Mouse (Mus musculus): Measurements from ENCODE around the gene 1810043G02Rik. TPM values are rescaled to one million over a fixed set of nuclear protein-coding genes. Genes with fewer than 3 reads are reported as not detected.
"Not testable (repeated sequence)": the region's sequence is repeated elsewhere in the genome, so short reads cannot be mapped to it uniquely, and the experiment has no call there.

Gene 1810043G02Rik
- polyA plus RNA-seq, 1 experiment = 4.2 TPM

- TF ChIP-seq EP300 (IDR thresholded peaks at IDR 0.05; ENCODE audit: insufficient read depth, low read depth, low read length) (no peak), POLR2A (IDR thresholded peaks at IDR 0.05; ENCODE audit: insufficient read depth, low read length) (no peak), CTCF (IDR thresholded peaks at IDR 0.05; ENCODE audit: low read depth, low read length) (no peak)
- no peaks in the 10 kb centered on the region for H3K27me3 ChIP-seq (ENCODE audit: control insufficient read depth, insufficient read depth, low read length, poor library complexity, severe bottlenecking)
These were observed 37.2 kb downstream of the 1810043G02Rik start for GRCm38 (mm10) chr10:78015489-78015888.

GRCm38 (mm10) chr10:78016366-78016765 is 38.0 kb downstream of the 1810043G02Rik start:
- H3K27ac ChIP-seq (ENCODE audit: insufficient read depth, low read length) = no peak overlapping the region
- no peaks in the 10 kb centered on the region for H3K36me3 ChIP-seq (ENCODE audit: control insufficient read depth, insufficient read depth, low read length, poor library complexity, severe bottlenecking)
- no peaks in the 10 kb centered on the region for H3K27me3 ChIP-seq (ENCODE audit: control insufficient read depth, insufficient read depth, low read length, poor library complexity, severe bottlenecking)
- H3K9ac ChIP-seq (ENCODE audit: low read depth, poor library complexity, severe bottlenecking) = no peak overlapping the region
- no peak for TF ChIP-seq EP300 (IDR thresholded peaks at IDR 0.05; ENCODE audit: insufficient read depth, low read depth, low read length)
- no peak for TF ChIP-seq POLR2A (IDR thresholded peaks at IDR 0.05; ENCODE audit: insufficient read depth, low read length)
- TF ChIP-seq CTCF (IDR thresholded peaks at IDR 0.05; ENCODE audit: low read depth, low read length) = no peak
- H3K4me3 ChIP-seq (ENCODE audit: low read depth, low read length) = no peak overlapping the region
- peaks cover 6% of the 10 kb centered on the region for H3K9me3 ChIP-seq (replicated peaks; ENCODE audit: control insufficient read depth, insufficient read depth, low read length, poor library complexity, severe bottlenecking)
- peaks cover 2% of the 10 kb centered on the region for H3K4me1 ChIP-seq (ENCODE audit: control insufficient read depth, insufficient read depth, low read length)

More at GRCm38 (mm10) chr10:78015489-78015888, 37.2 kb downstream of the 1810043G02Rik start:
- H3K4me3 ChIP-seq (ENCODE audit: low read depth, low read length) = no peak overlapping the region
- no peak overlapping the region for H3K9ac ChIP-seq (ENCODE audit: low read depth, poor library complexity, severe bottlenecking)
- no peaks in the 10 kb centered on the region for H3K36me3 ChIP-seq (ENCODE audit: control insufficient read depth, insufficient read depth, low read length, poor library complexity, severe bottlenecking)
- H3K27ac ChIP-seq (ENCODE audit: insufficient read depth, low read length) = no peak overlapping the region
- H3K4me1 ChIP-seq (ENCODE audit: control insufficient read depth, insufficient read depth, low read length) = peaks cover 2% of the 10 kb centered on the region
- H3K9me3 ChIP-seq (replicated peaks; ENCODE audit: control insufficient read depth, insufficient read depth, low read length, poor library complexity, severe bottlenecking) = peaks cover 6% of the 10 kb centered on the region

GRCm38 (mm10) chr10:78018797-78019203 is 40.5 kb downstream of the 1810043G02Rik start:
- Histone ChIP-seq H3K4me3 (ENCODE audit: low read depth, low read length) (no peak overlapping the region), H3K9ac (ENCODE audit: low read depth, poor library complexity, severe bottlenecking) (no peak overlapping the region)

GRCm38 (mm10) chr10:78019291-78019690 is 41.0 kb downstream of the 1810043G02Rik start:
- H3K36me3 ChIP-seq (ENCODE audit: control insufficient read depth, insufficient read depth, low read length, poor library complexity, severe bottlenecking) = no peaks in the 10 kb centered on the region
- H3K9ac ChIP-seq (ENCODE audit: low read depth, poor library complexity, severe bottlenecking) = no peak overlapping the region
- no peak overlapping the region for H3K27ac ChIP-seq (ENCODE audit: insufficient read depth, low read length)
- peaks cover 6% of the 10 kb centered on the region for H3K9me3 ChIP-seq (replicated peaks; ENCODE audit: control insufficient read depth, insufficient read depth, low read length, poor library complexity, severe bottlenecking)
- no peaks in the 10 kb centered on the region for H3K27me3 ChIP-seq (ENCODE audit: control insufficient read depth, insufficient read depth, low read length, poor library complexity, severe bottlenecking)
- TF ChIP-seq CTCF (IDR thresholded peaks at IDR 0.05; ENCODE audit: low read depth, low read length) = no peak
- no peak for TF ChIP-seq POLR2A (IDR thresholded peaks at IDR 0.05; ENCODE audit: insufficient read depth, low read length)
- no peak for TF ChIP-seq EP300 (IDR thresholded peaks at IDR 0.05; ENCODE audit: insufficient read depth, low read depth, low read length)
- no peaks in the 10 kb centered on the region for H3K4me1 ChIP-seq (ENCODE audit: control insufficient read depth, insufficient read depth, low read length)
- H3K4me3 ChIP-seq (ENCODE audit: low read depth, low read length) = no peak overlapping the region

More at GRCm38 (mm10) chr10:78018797-78019203, 40.5 kb downstream of the 1810043G02Rik start:
- TF ChIP-seq POLR2A (IDR thresholded peaks at IDR 0.05; ENCODE audit: insufficient read depth, low read length) (no peak), EP300 (IDR thresholded peaks at IDR 0.05; ENCODE audit: insufficient read depth, low read depth, low read length) (no peak), CTCF (IDR thresholded peaks at IDR 0.05; ENCODE audit: low read depth, low read length) (peak; percentile 87)
- H3K36me3 ChIP-seq (ENCODE audit: control insufficient read depth, insufficient read depth, low read length, poor library complexity, severe bottlenecking) = no peaks in the 10 kb centered on the region
- H3K4me1 ChIP-seq (ENCODE audit: control insufficient read depth, insufficient read depth, low read length) = no peaks in the 10 kb centered on the region
- no peak overlapping the region for H3K27ac ChIP-seq (ENCODE audit: insufficient read depth, low read length)
- H3K27me3 ChIP-seq (ENCODE audit: control insufficient read depth, insufficient read depth, low read length, poor library complexity, severe bottlenecking) = no peaks in the 10 kb centered on the region
- peaks cover 6% of the 10 kb centered on the region for H3K9me3 ChIP-seq (replicated peaks; ENCODE audit: control insufficient read depth, insufficient read depth, low read length, poor library complexity, severe bottlenecking)

- not testable (repeated sequence) for H3K4me1 ChIP-seq (ENCODE audit: control insufficient read depth, insufficient read depth, low read length); H3K27me3 ChIP-seq (ENCODE audit: control insufficient read depth, insufficient read depth, low read length, poor library complexity, severe bottlenecking); H3K27ac ChIP-seq (ENCODE audit: insufficient read depth, low read length); H3K36me3 ChIP-seq (ENCODE audit: control insufficient read depth, insufficient read depth, low read length, poor library complexity, severe bottlenecking); H3K4me3 ChIP-seq (ENCODE audit: low read depth, low read length); H3K9me3 ChIP-seq (replicated peaks; ENCODE audit: control insufficient read depth, insufficient read depth, low read length, poor library complexity, severe bottlenecking); H3K9ac ChIP-seq (ENCODE audit: low read depth, poor library complexity, severe bottlenecking)
These were observed 41.7 kb downstream of the 1810043G02Rik start for GRCm38 (mm10) chr10:78019984-78020383.

- not testable (repeated sequence) for H3K4me3 ChIP-seq (ENCODE audit: low read depth, low read length); H3K9me3 ChIP-seq (replicated peaks; ENCODE audit: control insufficient read depth, insufficient read depth, low read length, poor library complexity, severe bottlenecking); H3K4me1 ChIP-seq (ENCODE audit: control insufficient read depth, insufficient read depth, low read length); H3K9ac ChIP-seq (ENCODE audit: low read depth, poor library complexity, severe bottlenecking); H3K36me3 ChIP-seq (ENCODE audit: control insufficient read depth, insufficient read depth, low read length, poor library complexity, severe bottlenecking); H3K27ac ChIP-seq (ENCODE audit: insufficient read depth, low read length); H3K27me3 ChIP-seq (ENCODE audit: control insufficient read depth, insufficient read depth, low read length, poor library complexity, severe bottlenecking)
These were observed 47.1 kb downstream of the 1810043G02Rik start for GRCm38 (mm10) chr10:78025453-78025852.

Data from ES-Bruce4 (cell line).